Mouse (Mus musculus) adrenal gland, postnatal 0 days (tissue): ENCODE data around the gene C330021F23Rik. TPM values are rescaled to one million over a fixed set of nuclear protein-coding genes. Genes with fewer than 3 reads are reported as not detected.

ENCODE experiments used
- polyA plus RNA-seq: library from polyadenylated mRNA; unstranded; fragments of >200 nt; fragmentation: Nextera tagmentation; extraction: Ambion mirVana; gene quantifications from 2 replicates; pipeline ENCODE4 v1.2.1, GENCODE M21; 2015

C330021F23Rik gene
- polyA plus RNA-seq = 0.68 and 1.5 TPM in 2 replicates

DNA sequence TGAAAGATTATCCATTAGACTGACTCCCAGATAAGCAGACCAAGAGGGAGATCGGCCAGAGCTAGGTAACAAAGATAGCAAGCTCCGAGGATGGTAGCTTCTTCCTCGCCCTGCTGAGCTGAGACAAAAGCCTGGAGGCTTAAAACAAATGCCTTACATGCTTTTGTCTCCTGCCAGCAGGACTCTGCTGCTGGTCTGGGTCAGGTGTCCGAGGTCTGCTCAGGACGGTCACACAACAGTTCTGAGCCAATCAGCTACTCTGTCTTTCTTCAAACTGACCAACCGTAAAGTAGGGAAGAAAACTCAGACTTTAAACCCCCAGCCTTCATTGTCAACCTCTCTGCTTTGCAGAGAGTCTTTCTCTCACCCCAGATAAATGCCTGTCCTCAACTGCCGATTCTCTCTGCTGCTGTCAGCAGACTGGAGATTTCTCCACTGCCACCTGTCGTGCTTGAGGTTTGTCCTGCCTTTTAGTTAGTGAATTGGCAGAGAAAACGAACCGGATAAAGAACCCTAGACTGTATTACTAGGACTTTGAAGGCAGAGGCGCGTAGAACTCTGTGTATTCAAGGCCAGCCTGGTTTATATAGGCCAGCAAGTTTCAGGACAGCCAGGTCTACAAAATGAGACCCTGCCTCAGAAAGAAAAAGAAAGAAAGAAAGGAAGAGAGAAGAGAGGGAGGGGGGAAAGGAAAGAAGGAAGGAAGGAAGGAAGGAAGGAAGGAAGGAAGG lies at the start of gene C330021F23Rik:
Gene C330021F23Rik (plus strand): TSS at position 350 of the 731 bp plus-strand sequence.

DNA sequence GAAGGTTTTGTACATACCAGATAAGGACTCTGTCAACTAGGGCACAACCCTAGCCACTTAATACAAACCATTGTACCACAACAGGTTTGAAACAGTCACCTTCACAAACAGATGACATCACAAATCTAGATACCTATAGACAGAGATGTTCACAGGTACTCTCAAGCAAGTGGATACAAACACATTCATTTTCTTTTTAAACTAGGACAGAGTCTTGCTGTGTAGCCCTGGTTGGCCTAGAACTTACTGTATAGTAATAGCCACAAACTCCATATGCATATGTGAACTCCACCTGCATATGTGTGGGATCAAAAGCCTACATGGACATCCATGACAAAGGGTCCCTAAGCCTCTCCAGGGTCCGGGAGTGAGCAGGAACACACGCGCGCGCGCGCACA lies 19.2 kb downstream of the C330021F23Rik start, which contains the start of gene Camsap3:
Gene Camsap3 (plus strand): TSS at position 301 of the 398 bp plus-strand sequence.

DNA sequence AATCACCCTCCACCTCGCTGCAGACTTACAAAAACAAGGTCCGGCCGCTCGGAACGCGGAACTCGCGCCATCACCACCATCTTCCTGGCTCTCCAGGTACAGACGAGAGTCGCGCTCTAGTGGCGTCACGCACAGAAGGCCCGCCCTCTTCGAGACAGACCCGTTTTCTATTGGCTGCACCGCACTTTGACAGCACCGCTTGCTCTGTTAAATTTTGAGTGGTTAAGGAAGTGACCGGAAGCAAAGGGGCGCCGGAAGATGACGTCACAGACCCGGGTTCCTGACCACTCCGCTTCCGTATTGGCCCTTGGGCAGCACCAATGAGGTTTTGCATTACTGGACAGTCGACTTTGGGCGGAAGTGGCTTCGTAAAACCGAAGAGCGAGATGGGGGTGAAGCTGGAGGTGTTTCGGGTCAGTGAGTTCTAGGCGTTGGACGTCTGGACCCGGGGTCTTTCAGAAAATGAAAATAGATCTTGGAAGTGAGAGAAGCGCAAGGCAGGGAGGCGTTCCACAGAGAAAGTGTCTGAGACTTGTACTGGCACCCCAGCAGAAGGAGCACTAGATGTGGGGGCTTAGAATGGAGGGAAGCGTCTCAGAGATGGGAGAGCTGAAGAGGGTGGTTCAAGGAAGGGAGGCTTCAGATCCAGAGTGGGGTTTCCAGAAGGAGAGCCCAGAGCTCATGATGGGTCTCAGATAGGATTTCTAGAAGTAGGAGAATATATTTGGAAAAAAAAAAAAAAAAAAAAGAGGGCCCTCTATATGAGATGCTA lies 53.6 kb downstream of the C330021F23Rik start, which contains the start of the genes Xab2 and Pet100:
Gene Xab2 (minus strand): TSS at position 118 of the 772 bp plus-strand sequence.
Gene Pet100 (plus strand): TSS at position 350 of the 772 bp plus-strand sequence.

DNA sequence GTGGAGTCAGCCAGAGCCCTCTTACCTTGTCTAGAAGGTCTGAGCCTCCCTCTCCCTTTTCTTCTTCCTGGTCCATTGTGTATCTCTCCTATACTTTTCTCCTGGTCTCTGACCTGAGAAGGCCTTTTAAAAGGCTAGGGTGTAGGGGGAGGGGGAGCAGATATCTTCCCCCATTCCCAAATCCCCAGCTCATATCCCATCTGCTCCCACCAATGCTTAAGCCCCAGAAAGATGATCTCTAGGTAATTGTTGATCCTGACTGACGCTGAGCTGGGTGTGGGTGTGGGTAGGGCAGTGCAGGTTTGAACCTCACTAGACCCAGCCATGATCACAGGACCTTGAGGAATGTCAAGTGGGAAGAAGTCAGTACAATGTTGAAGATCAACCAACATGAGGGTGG lies 57.7 kb downstream of the C330021F23Rik start, which contains the start of gene Pcp2:
Gene Pcp2 (minus strand): TSS at position 101 of the 400 bp plus-strand sequence.

DNA sequence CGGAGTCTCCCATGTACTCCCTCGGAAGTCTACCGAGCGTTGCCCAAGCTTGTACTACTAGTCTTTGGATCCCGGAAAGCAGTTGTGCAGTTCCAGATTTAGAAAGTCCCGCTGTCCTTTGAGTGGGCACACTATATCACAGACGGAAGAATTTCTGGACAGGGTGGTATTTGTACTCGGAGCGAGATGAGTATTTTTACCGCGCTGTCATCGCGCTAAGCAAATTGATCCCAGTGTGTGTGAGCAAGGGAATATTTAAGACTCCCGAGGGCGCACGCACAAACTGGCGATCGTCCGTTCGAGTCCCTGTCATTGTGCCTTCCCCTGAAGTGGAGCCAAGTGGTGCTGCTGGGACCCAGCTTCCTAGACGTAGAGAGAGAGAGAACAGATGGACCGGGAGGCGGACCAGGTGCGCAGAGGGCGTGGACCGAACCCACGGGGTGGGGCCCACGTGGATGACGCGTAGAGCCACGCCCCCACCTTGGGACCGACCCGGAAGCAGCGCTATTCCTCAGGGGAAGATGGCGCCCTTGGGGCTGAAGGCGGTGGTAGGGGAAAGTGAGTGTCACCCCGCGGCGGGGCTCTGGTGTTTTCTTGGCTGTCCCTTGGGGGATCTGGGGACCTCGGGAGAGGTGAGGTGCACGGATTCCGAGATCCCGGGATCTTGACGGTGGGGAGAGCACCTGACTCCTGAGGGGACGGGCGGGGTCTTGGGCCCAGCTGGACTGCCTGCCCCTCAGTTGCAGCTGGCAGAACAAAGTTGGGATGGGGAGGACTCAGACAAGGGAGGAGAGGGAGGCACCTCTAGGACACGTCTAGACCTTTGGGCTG lies 63.1 kb downstream of the C330021F23Rik start, which contains the start of gene Stxbp2:
Gene Stxbp2 (plus strand): TSS at position 309 of the 831 bp plus-strand sequence.

Other genes starting within 250 kb of the C330021F23Rik start
- 0.12 TPM in 1 of 2 replicates, not detected in the other for gene A430078G23Rik, start 214.6 kb upstream of the C330021F23Rik start, polyA plus RNA-seq
- gene Arhgef18, start 175.0 kb upstream of the C330021F23Rik start, polyA plus RNA-seq = 4.2 and 6.0 TPM in 2 replicates
- 5.8 and 11.0 TPM in 2 replicates for gene Pex11g, start 100.3 kb upstream of the C330021F23Rik start, polyA plus RNA-seq
- 0.14 TPM in 1 of 2 replicates, not detected in the other for gene Tex45, start 97.1 kb upstream of the C330021F23Rik start, polyA plus RNA-seq
- gene Zfp358, start 74.9 kb upstream of the C330021F23Rik start, polyA plus RNA-seq = 28.0 and 29.2 TPM in 2 replicates
- gene Mcoln1, start 67.5 kb upstream of the C330021F23Rik start, polyA plus RNA-seq = 42.7 and 55.1 TPM in 2 replicates
- gene Pnpla6, start 52.6 kb upstream of the C330021F23Rik start, polyA plus RNA-seq = 18.1 and 21.1 TPM in 2 replicates
- 2.9 and 8.1 TPM in 2 replicates for gene Camsap3, start 19.3 kb downstream of the C330021F23Rik start, polyA plus RNA-seq
- 26.3 and 31.5 TPM in 2 replicates for gene Xab2, start 53.3 kb downstream of the C330021F23Rik start, polyA plus RNA-seq
- gene Pet100, start 53.6 kb downstream of the C330021F23Rik start, polyA plus RNA-seq = 267 and 643 TPM in 2 replicates
- gene Pcp2, start 57.6 kb downstream of the C330021F23Rik start, polyA plus RNA-seq = 0.17 TPM in 1 of 2 replicates, not detected in the other
- 40.3 and 82.1 TPM in 2 replicates for gene Stxbp2, start 63.0 kb downstream of the C330021F23Rik start, polyA plus RNA-seq
- gene Retn, start 87.8 kb downstream of the C330021F23Rik start, polyA plus RNA-seq = 1.4 TPM in 1 of 2 replicates, not detected in the other
- 0.98 and 1.4 TPM in 2 replicates for gene Mcemp1, start 97.8 kb downstream of the C330021F23Rik start, polyA plus RNA-seq
- 6.3 and 6.8 TPM in 2 replicates for gene Fcor, start 104.4 kb downstream of the C330021F23Rik start, polyA plus RNA-seq
- gene Trappc5, start 108.3 kb downstream of the C330021F23Rik start, polyA plus RNA-seq = 26.5 and 28.8 TPM in 2 replicates
- gene Fcer2a, start 126.2 kb downstream of the C330021F23Rik start, polyA plus RNA-seq = 0.19 TPM in 1 of 2 replicates, not detected in the other
- 0.39 and 0.68 TPM in 2 replicates for gene Clec4g, start 152.7 kb downstream of the C330021F23Rik start, polyA plus RNA-seq
- gene Cd209a, start 181.0 kb downstream of the C330021F23Rik start, polyA plus RNA-seq = 0.24 and 0.41 TPM in 2 replicates